Mouse (Mus musculus) kidney, adult 2 months (tissue): ENCODE measurements at regions not wholly inside any gene's neighbourhood (a gene's known extent, or its start where the extent isn't known, plus 50 kb on each side); places are given as distances from the start of the nearest gene placed in this dataset.

ENCODE experiments used
- CTCF ChIP-seq: fragments of 200-500 bp; conservative IDR thresholded peaks from 2 replicates; pipeline ENCODE4 v1.5.1; 2011; ENCODE audit warnings: low read depth, mild to moderate bottlenecking, control low read depth, low read length, moderate library complexity, mixed read lengths; ENCODE audit not compliant: insufficient read depth, insufficient read length
- POLR2A ChIP-seq: fragments of 200-500 bp; IDR thresholded peaks from one replicate; pipeline ENCODE4 v1.6.1; 2011; ENCODE audit warnings: low read depth, low read length, control low read depth

DNA sequence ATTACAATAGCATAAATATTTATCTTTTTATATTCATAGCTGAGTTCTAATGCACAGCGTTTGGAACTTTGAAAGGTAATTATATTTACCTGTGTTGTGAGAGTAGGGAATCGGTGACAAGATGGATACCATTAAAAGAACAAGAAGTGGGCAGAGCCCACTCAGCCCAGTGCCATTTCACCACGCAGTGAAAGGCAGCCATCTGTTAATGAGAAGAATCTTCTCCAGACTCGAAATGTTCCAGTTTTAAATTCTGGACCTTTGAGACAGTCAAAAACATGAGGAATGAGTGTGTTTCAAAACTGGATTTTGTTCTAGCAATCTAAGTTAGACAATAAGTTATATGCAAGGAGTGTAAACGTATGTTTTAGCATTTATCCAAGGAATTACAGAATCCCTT is 410.4 kb downstream of the Tmem161b start:
- no peak for TF ChIP-seq POLR2A
- no peak for TF ChIP-seq CTCF
